Mouse (Mus musculus) bone marrow macrophage, adult 2 months (primary cell): ENCODE results near the gene Olfr152. TPM values are rescaled to one million over a fixed set of nuclear protein-coding genes. Genes with fewer than 3 reads are reported as not detected.

Source experiments
- H3K27ac ChIP-seq: 2 replicates; pipeline ENCODE4 v1.5.1; 2012; ENCODE audit warnings: low read depth, low read length; ENCODE audit not compliant: insufficient read depth
- H3K4me1 ChIP-seq: 2 replicates; pipeline ENCODE4 v1.6.1; 2012; ENCODE audit warnings: low read length; ENCODE audit not compliant: control insufficient read depth, insufficient read depth
- H3K4me3 ChIP-seq: 2 replicates; pipeline ENCODE4 v1.5.1; 2012; ENCODE audit warnings: mild to moderate bottlenecking, low read length, moderate library complexity; ENCODE audit not compliant: insufficient read depth
- CTCF ChIP-seq: IDR thresholded peaks from 2 replicates; pipeline ENCODE4 v1.5.1; 2012; ENCODE audit warnings: low read depth, mild to moderate bottlenecking, low read length, moderate library complexity
- POLR2A ChIP-seq: IDR thresholded peaks from 2 replicates; pipeline ENCODE4 v1.6.1; 2012; ENCODE audit warnings: mild to moderate bottlenecking, low read depth, low read length, borderline replicate concordance
- polyA plus RNA-seq: library from polyadenylated mRNA; stranded (reverse); fragments of >200 nt; gene quantifications from 2 replicates; pipeline ENCODE4 v1.2.4, GENCODE M21; 2012; ENCODE audit not compliant: missing spikeins, insufficient read depth, insufficient read length

Gene Olfr152
- not detected in 2 replicates for polyA plus RNA-seq

- no peaks in the 10 kb centered on the region for H3K4me1 ChIP-seq
- H3K27ac ChIP-seq, result no peak within 1 kb of the TSS
- no peak within 1 kb of the TSS for H3K4me3 ChIP-seq
- no peak for TF ChIP-seq CTCF
- TF ChIP-seq POLR2A, result no peak
These were observed at the start of gene Olfr152 for GRCm38 (mm10) chr2:87779183-87779582. Gene Olfr152, plus strand, starts transcription at chr2:87779483.

- H3K4me1 ChIP-seq, result no peaks in the 10 kb centered on the region
- TF ChIP-seq CTCF, result no peak
- no peak within 1 kb of the TSS for H3K27ac ChIP-seq
- no peak within 1 kb of the TSS for H3K4me3 ChIP-seq
These were observed 39.4 kb upstream of the Olfr152 start, which contains the start of gene Olfr1138 for GRCm38 (mm10) chr2:87739878-87740277. Gene Olfr1138, minus strand, starts transcription at chr2:87739978.

DNA sequence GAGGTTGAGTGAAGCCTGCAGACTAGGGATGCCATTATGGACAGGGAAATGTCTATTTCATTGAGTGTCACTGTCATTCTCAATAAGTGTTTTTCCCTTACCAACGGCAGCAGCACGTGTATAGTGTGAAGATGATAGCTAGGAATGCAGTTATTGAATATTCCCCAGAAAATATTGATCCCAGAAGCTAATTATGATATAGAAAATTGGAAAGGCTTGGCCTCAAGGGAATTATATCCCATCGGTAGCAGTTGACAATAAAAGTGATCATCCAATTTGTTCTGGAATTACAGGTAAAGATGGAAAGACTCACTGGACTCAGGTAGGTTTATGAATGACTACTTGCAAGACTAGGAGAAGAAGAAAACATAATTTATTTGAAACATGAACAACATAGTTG is 35.8 kb upstream of the Olfr152 start, which contains the start of gene Olfr1140:
Gene Olfr1140, plus strand, starts transcription at position 301 of the 400 bp plus-strand sequence.
- H3K4me1 ChIP-seq, result no peaks in the 10 kb centered on the region
- H3K4me3 ChIP-seq, result no peak within 1 kb of the TSS
- TF ChIP-seq CTCF (no peak), POLR2A (no peak)
- H3K27ac ChIP-seq, result no peak within 1 kb of the TSS

GRCm38 (mm10) chr2:87753891-87754290 is 25.4 kb upstream of the Olfr152 start, which contains the start of gene Olfr1141:
Gene Olfr1141, minus strand, starts transcription at chr2:87753991.
- no peak for TF ChIP-seq POLR2A
- no peak for TF ChIP-seq CTCF
- Histone ChIP-seq H3K4me1 (no peaks in the 10 kb centered on the region), H3K4me3 (no peak within 1 kb of the TSS), H3K27ac (no peak within 1 kb of the TSS)

GRCm38 (mm10) chr2:87776143-87776542 is 3.1 kb upstream of the Olfr152 start:
- Histone ChIP-seq H3K27ac (no peak overlapping the region), H3K4me1 (no peaks in the 10 kb centered on the region), H3K4me3 (no peak overlapping the region)
- TF ChIP-seq CTCF (no peak), POLR2A (no peak)

DNA sequence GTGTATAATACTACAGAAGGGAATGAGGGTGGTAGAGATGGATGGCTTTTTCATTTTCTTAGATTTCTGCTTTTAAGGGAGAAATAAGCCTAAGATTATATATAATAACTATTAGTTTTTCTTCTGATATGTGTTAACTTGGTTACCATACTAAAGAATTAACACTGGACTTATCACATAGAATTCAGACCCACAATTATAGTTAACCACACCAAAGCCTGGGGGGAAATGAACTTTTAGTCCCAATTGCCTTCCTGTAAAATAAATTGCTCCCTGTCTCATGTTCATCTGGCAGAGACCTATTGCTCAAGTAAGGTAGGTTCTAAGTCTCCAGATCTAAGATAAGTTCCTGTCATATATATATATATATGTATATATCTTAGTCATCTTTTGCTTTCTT is 21.0 kb downstream of the Olfr152 start, which contains the start of gene Olfr1143:
Gene Olfr1143, plus strand, starts transcription at position 301 of the 400 bp plus-strand sequence.
- no peak within 1 kb of the TSS for H3K27ac ChIP-seq
- H3K4me3 ChIP-seq, result no peak within 1 kb of the TSS
- no peak for TF ChIP-seq CTCF
- no peak for TF ChIP-seq POLR2A
- no peaks in the 10 kb centered on the region for H3K4me1 ChIP-seq

- TF ChIP-seq CTCF (no peak), POLR2A (no peak)
- no peak within 1 kb of the TSS for H3K4me3 ChIP-seq
- H3K27ac ChIP-seq, result no peak within 1 kb of the TSS
- no peaks in the 10 kb centered on the region for H3K4me1 ChIP-seq
These were observed 30.2 kb downstream of the Olfr152 start, which contains the start of gene Olfr1145 for GRCm38 (mm10) chr2:87809522-87809921. Gene Olfr1145, plus strand, starts transcription at chr2:87809822.

GRCm38 (mm10) chr2:87830233-87830632 is 51.0 kb downstream of the Olfr152 start, which contains the start of gene Olfr1148:
Gene Olfr1148, plus strand, starts transcription at chr2:87830533.
- TF ChIP-seq POLR2A (no peak), CTCF (no peak)
- H3K27ac ChIP-seq, result no peak within 1 kb of the TSS

More at GRCm38 (mm10) chr2:87830233-87830632, 51.0 kb downstream of the Olfr152 start, which contains the start of gene Olfr1148:
- no peak within 1 kb of the TSS for H3K4me3 ChIP-seq
- H3K4me1 ChIP-seq, result no peaks in the 10 kb centered on the region

Other genes starting within 250 kb of the Olfr152 start
- gene Olfr153, start 247.7 kb upstream of the Olfr152 start, polyA plus RNA-seq, result not detected in 2 replicates
- gene Olfr1128, start 233.9 kb upstream of the Olfr152 start, polyA plus RNA-seq, result not detected in 2 replicates
- gene Olfr1129, start 205.6 kb upstream of the Olfr152 start, polyA plus RNA-seq, result 0.60 TPM in 1 of 2 replicates, not detected in the other
- gene Olfr1130, start 173.3 kb upstream of the Olfr152 start, polyA plus RNA-seq, result not detected in 2 replicates
- not detected in 2 replicates for gene Olfr1131, start 152.4 kb upstream of the Olfr152 start, polyA plus RNA-seq
- not detected in 2 replicates for gene Olfr1132, start 141.9 kb upstream of the Olfr152 start, polyA plus RNA-seq
- not detected in 2 replicates for gene Olfr1133, start 132.1 kb upstream of the Olfr152 start, polyA plus RNA-seq
- not detected in 2 replicates for gene Olfr1134, start 121.0 kb upstream of the Olfr152 start, polyA plus RNA-seq
- not detected in 2 replicates for gene Olfr1135, start 105.8 kb upstream of the Olfr152 start, polyA plus RNA-seq
- gene Olfr1136, start 85.5 kb upstream of the Olfr152 start, polyA plus RNA-seq, result not detected in 2 replicates
- not detected in 2 replicates for gene Olfr1137, start 66.3 kb upstream of the Olfr152 start, polyA plus RNA-seq
- not detected in 2 replicates for gene Olfr1138, start 39.5 kb upstream of the Olfr152 start, polyA plus RNA-seq
- not detected in 2 replicates for gene Olfr1140, start 35.7 kb upstream of the Olfr152 start, polyA plus RNA-seq
- gene Olfr1141, start 25.5 kb upstream of the Olfr152 start, polyA plus RNA-seq, result not detected in 2 replicates
- not detected in 2 replicates for gene Olfr1143, start 21.1 kb downstream of the Olfr152 start, polyA plus RNA-seq
- gene Olfr1145, start 30.3 kb downstream of the Olfr152 start, polyA plus RNA-seq, result not detected in 2 replicates
- not detected in 2 replicates for gene Olfr1148, start 51.0 kb downstream of the Olfr152 start, polyA plus RNA-seq
- not detected in 2 replicates for gene Olfr1150-ps1, start 64.5 kb downstream of the Olfr152 start, polyA plus RNA-seq
- not detected in 2 replicates for gene Olfr1151, start 76.4 kb downstream of the Olfr152 start, polyA plus RNA-seq
- gene Olfr1152, start 87.0 kb downstream of the Olfr152 start, polyA plus RNA-seq, result 0.89 TPM in 1 of 2 replicates, not detected in the other
- not detected in 2 replicates for gene Olfr1153, start 115.5 kb downstream of the Olfr152 start, polyA plus RNA-seq
- not detected in 2 replicates for gene Olfr1154, start 125.7 kb downstream of the Olfr152 start, polyA plus RNA-seq
- gene Olfr1155, start 165.7 kb downstream of the Olfr152 start, polyA plus RNA-seq, result not detected in 2 replicates
- not detected in 2 replicates for gene Olfr1156, start 173.6 kb downstream of the Olfr152 start, polyA plus RNA-seq
- gene Olfr1157, start 188.8 kb downstream of the Olfr152 start, polyA plus RNA-seq, result not detected in 2 replicates
- not detected in 2 replicates for gene Olfr74, start 195.2 kb downstream of the Olfr152 start, polyA plus RNA-seq
- gene Olfr1158, start 210.6 kb downstream of the Olfr152 start, polyA plus RNA-seq, result not detected in 2 replicates
- gene Olfr1160, start 228.8 kb downstream of the Olfr152 start, polyA plus RNA-seq, result not detected in 2 replicates
- gene Olfr1161, start 243.3 kb downstream of the Olfr152 start, polyA plus RNA-seq, result not detected in 2 replicates